Mouse (Mus musculus) cerebellum, adult 11 months (tissue): ENCODE results near the gene Prrt2.

ENCODE experiments used
- DNase-seq: peaks from one replicate; pipeline ENCODE4 v3.0.0; 2022

The Prrt2 gene

GRCm38 (mm10) chr7:126996449-126996848, 24.6 kb downstream of the Prrt2 start:
- DNase-seq: no peak

DNA sequence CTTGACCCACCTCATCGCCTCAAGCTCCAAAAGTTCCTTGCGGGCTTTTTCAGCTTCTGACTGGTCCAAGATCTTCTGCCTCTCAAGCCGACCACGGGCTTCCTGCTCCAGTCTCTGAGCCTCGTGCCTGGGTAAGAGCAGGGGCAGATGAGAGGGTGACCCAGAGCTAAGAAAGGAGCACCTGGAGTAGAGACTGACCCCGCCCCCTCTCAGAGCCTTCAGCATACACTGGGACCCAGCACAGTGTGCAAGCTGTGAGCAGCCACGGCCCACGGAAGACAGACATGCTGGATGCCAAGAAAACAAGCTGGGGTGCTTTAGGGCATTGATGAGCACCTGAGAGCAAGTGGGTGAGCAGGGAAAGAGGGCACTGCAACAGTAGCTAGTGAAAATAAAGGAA, 32.2 kb downstream of the Prrt2 start:
- DNase-seq: no peak

DNA sequence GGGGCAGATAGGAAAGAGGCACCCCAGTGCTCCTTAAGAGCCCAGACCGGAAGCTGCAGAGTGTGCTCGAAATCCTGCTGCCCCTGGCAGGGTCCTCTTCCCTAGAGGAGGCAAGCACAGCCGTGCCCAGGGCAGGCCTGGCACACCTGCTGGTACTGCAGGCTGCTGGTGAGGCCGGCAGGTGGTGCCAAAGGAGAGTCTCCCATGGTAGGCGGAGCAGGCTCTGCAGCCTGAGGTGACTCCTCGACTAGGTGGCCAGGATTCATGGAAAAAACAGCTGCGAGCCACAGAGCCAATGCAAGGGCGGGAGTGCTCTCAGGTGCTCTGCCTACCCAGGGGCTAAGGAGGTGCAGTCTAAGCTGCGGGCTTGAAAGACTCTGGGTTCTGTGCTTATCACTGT, 34.7 kb downstream of the Prrt2 start:
- peak; percentile 82 for DNase-seq

GRCm38 (mm10) chr7:126984667-126985444, 36.2 kb downstream of the Prrt2 start:
- no peak for DNase-seq

DNA sequence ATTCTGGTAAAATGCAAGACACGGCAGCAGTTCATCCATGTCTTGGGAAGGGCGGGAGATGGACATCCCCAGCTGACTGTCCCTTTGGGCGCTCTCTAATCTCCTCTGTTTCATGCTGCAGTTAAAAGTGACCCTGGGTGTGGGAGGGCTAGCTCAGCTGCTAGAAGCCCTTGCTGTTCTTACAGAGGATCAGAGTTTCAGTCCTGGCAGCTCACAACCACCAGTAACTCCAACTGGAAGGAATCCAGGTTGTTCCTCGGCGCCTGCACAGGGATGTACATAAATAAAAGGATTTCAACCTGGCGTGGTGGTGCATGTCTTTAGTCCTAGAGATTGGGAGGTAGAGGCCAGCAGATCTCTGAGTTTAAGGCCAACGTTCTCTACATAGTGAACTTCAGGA, 37.9 kb downstream of the Prrt2 start:
- DNase-seq: no peak

GRCm38 (mm10) chr7:126982054-126982453, 39.0 kb downstream of the Prrt2 start:
- no peak for DNase-seq

DNA sequence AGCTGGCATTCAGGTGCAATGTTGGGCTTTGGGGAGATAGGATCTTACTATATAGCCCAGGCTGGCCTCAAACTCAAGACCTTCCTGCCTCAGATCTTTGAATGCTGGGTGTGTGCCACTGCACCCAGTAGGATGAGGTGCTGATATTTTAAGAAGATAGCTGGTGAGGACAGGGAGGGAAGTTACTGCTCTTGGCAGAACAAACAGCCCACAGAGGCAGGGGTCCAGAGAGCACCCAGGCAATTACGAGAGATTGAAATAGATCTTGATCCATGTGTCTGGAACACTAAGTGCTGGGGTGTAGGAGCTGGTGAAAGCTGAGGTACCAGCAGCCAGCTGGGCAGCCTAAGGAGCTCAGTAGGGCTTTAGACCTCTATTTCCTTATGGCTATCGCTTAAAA, 39.4 kb downstream of the Prrt2 start:
- no peak for DNase-seq

GRCm38 (mm10) chr7:126978841-126979240, 42.2 kb downstream of the Prrt2 start:
- no peak for DNase-seq

GRCm38 (mm10) chr7:126976878-126977459, 44.0 kb downstream of the Prrt2 start:
- no peak for DNase-seq

DNA sequence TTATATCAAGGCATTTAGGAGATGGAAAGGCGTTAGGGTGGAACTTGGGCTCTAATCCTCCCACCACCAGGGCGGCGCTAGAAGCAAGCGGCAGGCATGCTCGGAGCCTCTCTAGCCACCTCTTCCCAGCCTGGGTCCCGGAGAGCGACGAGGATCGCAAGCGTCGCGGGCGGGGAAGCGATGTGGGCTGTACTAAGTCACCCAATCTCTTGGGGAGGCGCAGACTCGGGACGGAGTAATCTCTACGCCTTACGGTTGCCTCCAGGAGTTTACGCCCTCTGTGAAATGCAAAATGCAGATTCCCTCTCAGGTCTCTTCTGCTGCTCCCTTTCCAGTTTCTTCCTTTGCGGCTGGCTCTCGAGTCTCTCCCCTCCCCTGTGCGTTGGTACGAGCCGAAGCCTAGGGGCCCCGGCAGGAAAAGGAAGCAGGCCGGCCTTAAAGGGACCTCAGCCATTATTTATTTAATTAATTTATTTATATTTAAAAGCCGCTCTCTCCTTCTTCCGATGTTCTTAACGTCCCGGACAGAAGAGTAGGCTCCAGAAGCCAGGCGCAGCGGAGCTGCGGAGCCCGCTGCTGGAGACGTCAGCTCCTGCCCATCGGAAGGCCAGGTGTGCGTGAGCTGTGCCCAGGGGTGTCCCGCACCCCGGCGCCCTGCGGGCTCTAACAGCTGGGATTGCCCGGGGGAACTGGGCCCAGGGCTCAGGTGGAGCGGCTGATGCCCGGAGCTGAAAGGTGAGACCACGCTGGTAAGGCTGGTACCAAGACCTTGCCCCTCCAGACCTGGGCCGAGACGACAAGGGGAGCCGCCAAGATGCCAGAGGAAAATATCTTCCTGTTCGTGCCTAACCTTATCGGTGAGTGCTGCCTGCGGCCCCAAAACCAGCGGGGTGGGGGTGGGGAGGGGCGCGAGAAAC, 44.8 kb downstream of the Prrt2 start, which contains the start of gene Cdiptos:
Cdiptos (minus strand) TSS at position 149 of the 917 bp plus-strand sequence.
- DNase-seq: peak; percentile 95

GRCm38 (mm10) chr7:126975893-126975949, 45.3 kb downstream of the Prrt2 start, which contains the start of gene Cdipt:
TSS of gene Cdipt (plus strand) at chr7:126975914.
- no peak for DNase-seq

DNA sequence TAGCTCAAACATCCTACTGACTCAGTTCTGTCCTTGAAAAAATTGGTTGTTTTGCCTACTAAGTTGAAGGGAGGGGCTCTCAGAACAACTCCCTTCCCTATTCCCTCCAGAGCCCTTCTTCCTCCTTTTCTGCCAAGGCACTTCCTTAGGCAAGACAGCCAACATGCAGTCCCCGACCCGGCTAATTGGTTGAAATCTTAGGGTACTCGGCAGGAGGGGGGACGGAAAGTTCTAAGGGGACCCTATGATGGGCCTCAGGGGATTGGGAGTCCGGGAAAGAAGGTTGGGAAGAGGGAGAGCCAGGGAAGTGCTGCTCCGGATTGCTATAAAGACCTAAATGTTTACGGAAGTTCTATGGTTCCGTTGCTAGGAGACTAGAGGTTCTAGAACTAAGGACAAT, 45.5 kb downstream of the Prrt2 start:
- DNase-seq: no peak
